Mouse (Mus musculus): Measurements from ENCODE around the gene Stxbp2.
A peak's percentile ranks its signal among the peaks of the same experiment; 100 is the strongest.
"Not testable (repeated sequence)": the region's sequence is repeated elsewhere in the genome, so short reads cannot be mapped to it uniquely, and the experiment has no call there.

Gene Stxbp2

GRCm38 (mm10) chr8:3630647-3631477, at the start of gene Stxbp2:
TSS of gene Stxbp2 (plus strand) at chr8:3630955.
- DNase-seq (ENCODE audit: low spot score) = peak; percentile 79

- not testable (repeated sequence) for DNase-seq (ENCODE audit: low spot score)
Measured at GRCm38 (mm10) chr8:3581961-3582360, 48.8 kb upstream of the Stxbp2 start.

GRCm38 (mm10) chr8:3586452-3586851, 44.3 kb upstream of the Stxbp2 start:
- DNase-seq (ENCODE audit: low spot score) = peak; percentile 37

- DNase-seq (ENCODE audit: low spot score) = no peak
Measured at GRCm38 (mm10) chr8:3586993-3587390, 43.8 kb upstream of the Stxbp2 start, which contains the start of gene Camsap3. TSS of gene Camsap3 (plus strand) at chr8:3587293.

- peak; percentile 48 for DNase-seq (ENCODE audit: low spot score)
Measured at GRCm38 (mm10) chr8:3587391-3588257, 43.1 kb upstream of the Stxbp2 start.

- DNase-seq (ENCODE audit: low spot score) = no peak
Measured at GRCm38 (mm10) chr8:3588258-3588633, 42.5 kb upstream of the Stxbp2 start.

GRCm38 (mm10) chr8:3593470-3593869, 37.3 kb upstream of the Stxbp2 start:
- no peak for DNase-seq (ENCODE audit: low spot score)

GRCm38 (mm10) chr8:3594466-3594865, 36.3 kb upstream of the Stxbp2 start:
- DNase-seq (ENCODE audit: low spot score) = no peak

- no peak for DNase-seq (ENCODE audit: low spot score)
Measured at GRCm38 (mm10) chr8:3598054-3598453, 32.7 kb upstream of the Stxbp2 start.

GRCm38 (mm10) chr8:3599219-3599618, 31.5 kb upstream of the Stxbp2 start:
- DNase-seq (ENCODE audit: low spot score) = no peak

GRCm38 (mm10) chr8:3600401-3600800, 30.4 kb upstream of the Stxbp2 start:
- DNase-seq (ENCODE audit: low spot score) = no peak

GRCm38 (mm10) chr8:3603439-3603838, 27.3 kb upstream of the Stxbp2 start:
- no peak for DNase-seq (ENCODE audit: low spot score)

- no peak for DNase-seq (ENCODE audit: low spot score)
Measured at GRCm38 (mm10) chr8:3606593-3606992, 24.2 kb upstream of the Stxbp2 start.

GRCm38 (mm10) chr8:3607822-3608221, 22.9 kb upstream of the Stxbp2 start:
- DNase-seq (ENCODE audit: low spot score) = no peak

GRCm38 (mm10) chr8:3609046-3609815, 21.5 kb upstream of the Stxbp2 start:
- no peak for DNase-seq (ENCODE audit: low spot score)

GRCm38 (mm10) chr8:3609816-3610150, 21.0 kb upstream of the Stxbp2 start:
- no peak for DNase-seq (ENCODE audit: low spot score)

- DNase-seq (ENCODE audit: low spot score) = peak; percentile 100
Measured at GRCm38 (mm10) chr8:3621199-3621970, 9.4 kb upstream of the Stxbp2 start, which contains the start of the genes Xab2 and Pet100. TSS of gene Xab2 (minus strand) at chr8:3621316. TSS of gene Pet100 (plus strand) at chr8:3621548.

GRCm38 (mm10) chr8:3622119-3622518, 8.6 kb upstream of the Stxbp2 start:
- no peak for DNase-seq (ENCODE audit: low spot score)

- no peak for DNase-seq (ENCODE audit: low spot score)
Measured at GRCm38 (mm10) chr8:3625445-3625844, 5.3 kb upstream of the Stxbp2 start, which contains the start of gene Pcp2. TSS of gene Pcp2 (minus strand) at chr8:3625545.

GRCm38 (mm10) chr8:3626971-3627370, 3.8 kb upstream of the Stxbp2 start:
- DNase-seq (ENCODE audit: low spot score) = no peak

GRCm38 (mm10) chr8:3628014-3628413, 2.7 kb upstream of the Stxbp2 start:
- DNase-seq (ENCODE audit: low spot score) = peak; percentile 29

Measured in c-Kit-positive CD71-positive TER-119-positive erythroid progenitor cells, embryonic 14.5 days (primary cell).